Mouse (Mus musculus) liver, adult 2 months (tissue): Measurements from ENCODE around the gene Ret.

Experiments
- CTCF ChIP-seq: fragments of 200-500 bp; IDR thresholded peaks from 2 replicates; pipeline ENCODE4 v1.5.1; 2011; ENCODE audit warnings: low read depth, low read length, control low read depth
- POLR2A ChIP-seq: fragments of 200-500 bp; IDR thresholded peaks from 2 replicates; pipeline ENCODE4 v1.6.1; 2011; ENCODE audit warnings: low read length, control low read depth; ENCODE audit not compliant: insufficient read depth; ENCODE audit errors: extremely low read depth

GRCm38 (mm10) chr6:118196751-118197439 is 623 bp downstream of the Ret start:
- TF ChIP-seq CTCF (no peak), POLR2A (no peak)
